Mouse (Mus musculus) liver, postnatal 0 days (tissue): ENCODE data around the gene Slc27a1. TPM values are rescaled to one million over a fixed set of nuclear protein-coding genes. Genes with fewer than 3 reads are reported as not detected.
A peak's percentile ranks its signal among the peaks of the same experiment; 100 is the strongest.

ENCODE experiments used
- ATAC-seq: fragments of 200-750 bp; cut with Nextera tagmentation; 2 replicates; pipeline ENCODE4 v1.8.0; 2017; ENCODE audit warnings: mild to moderate bottlenecking, moderate library complexity
- DNase-seq: peaks from one replicate; pipeline ENCODE4 v3.0.0-alpha.2; 2016
- H3K27ac ChIP-seq: fragments of 300-500 bp; sonication (generic); 2 replicates; pipeline ENCODE4 v1.5.1; 2014; ENCODE audit warnings: antibody characterized with exemption, moderate library complexity, mild to moderate bottlenecking, low read depth
- H3K27me3 ChIP-seq: fragments of 300-500 bp; sonication (generic); 2 replicates; pipeline ENCODE4 v1.6.1; 2014; ENCODE audit warnings: low read length, control low read depth, mixed read lengths; ENCODE audit not compliant: insufficient read depth
- H3K36me3 ChIP-seq: fragments of 300-500 bp; sonication (generic); replicated peaks from 2 replicates; pipeline ENCODE4 v1.6.1; 2014; ENCODE audit warnings: mild to moderate bottlenecking, control low read depth, low read length, moderate library complexity, mixed read lengths; ENCODE audit not compliant: insufficient read depth
- H3K4me1 ChIP-seq: fragments of 300-500 bp; sonication (generic); 2 replicates; pipeline ENCODE4 v1.6.1; 2014; ENCODE audit warnings: antibody characterized with exemption, mild to moderate bottlenecking, control low read depth; ENCODE audit not compliant: insufficient read depth
- H3K4me2 ChIP-seq: fragments of 300-500 bp; sonication (generic); 2 replicates; pipeline ENCODE4 v1.6.1; 2014; ENCODE audit warnings: low read depth, mild to moderate bottlenecking, low read length, moderate library complexity, mixed read lengths
- H3K4me3 ChIP-seq: fragments of 300-500 bp; sonication (generic); 2 replicates; pipeline ENCODE4 v1.5.1; 2014; ENCODE audit warnings: low read depth, low read length
- H3K9ac ChIP-seq: fragments of 300-500 bp; sonication (generic); replicated peaks from 2 replicates; pipeline ENCODE4 v1.6.1; 2014; ENCODE audit warnings: mild to moderate bottlenecking, moderate library complexity
- H3K9me3 ChIP-seq: fragments of 300-500 bp; sonication (generic); 2 replicates; pipeline ENCODE4 v1.6.1; 2016; ENCODE audit warnings: mild to moderate bottlenecking, control low read depth, low read length, mixed read lengths
- CTCF ChIP-seq: sonication (generic); IDR thresholded peaks from 2 replicates; pipeline ENCODE4 v1.5.1; 2016; ENCODE audit warnings: antibody characterized with exemption, low read depth
- EP300 ChIP-seq: IDR thresholded peaks from 2 replicates; pipeline ENCODE4 v1.6.1; 2016; ENCODE audit warnings: antibody characterized with exemption, low read depth, mild to moderate bottlenecking
- WGBS: fragments of 180-500 bp; shearing (Covaris S2); extraction: QIAGEN DNeasy Blood & Tissue Kit; methylation state at CpG from one replicate; pipeline ENCODE4 v1.1.7; 2014; ENCODE audit not compliant: insufficient replicate concordance; 5-methylcytosine and 5-hydroxymethylcytosine counted together
- polyA plus RNA-seq: library from polyadenylated mRNA; unstranded; fragments of >200 nt; fragmentation: Nextera tagmentation; extraction: Ambion mirVana; gene quantifications from 2 replicates; pipeline ENCODE4 v1.2.1, GENCODE M21; 2015

Gene Slc27a1
- polyA plus RNA-seq, 1 experiment from 2014 or later: 6.8 TPM

DNA sequence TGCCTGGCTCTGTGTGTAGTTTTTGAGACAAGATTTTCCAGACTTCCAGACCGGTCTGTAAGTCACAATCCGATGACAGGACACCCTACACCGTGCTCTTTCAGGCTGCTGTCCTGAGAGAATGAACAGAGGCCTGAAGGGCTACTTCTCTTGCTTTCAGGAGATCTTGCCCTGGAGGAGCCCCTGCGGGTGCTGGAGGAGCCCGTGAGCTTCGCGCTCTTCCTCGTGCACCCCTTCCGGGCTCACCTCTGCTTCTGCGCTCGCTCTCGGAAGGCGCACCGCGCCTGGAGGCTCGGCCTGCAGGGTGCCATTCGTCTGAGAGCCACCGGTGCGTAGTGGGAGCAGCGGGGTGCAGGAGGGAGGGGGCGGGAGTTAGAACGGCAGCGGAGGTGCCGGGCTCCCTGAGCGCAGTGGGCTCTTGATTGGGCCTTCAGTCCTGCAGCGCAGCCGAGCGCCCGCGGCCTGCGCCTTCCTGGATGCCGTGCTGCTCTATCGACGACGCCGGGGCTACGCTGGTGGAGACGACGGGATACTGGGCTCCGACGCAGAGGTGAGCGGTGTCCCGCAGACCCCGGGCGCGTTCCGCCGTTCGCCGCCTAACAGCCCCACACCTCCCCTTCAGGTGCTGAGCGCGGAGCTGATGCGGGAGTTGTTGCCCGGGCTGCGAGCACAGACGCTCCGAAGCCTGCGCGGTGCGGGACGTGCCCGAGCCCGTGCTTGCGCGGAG is 33.4 kb downstream of the Slc27a1 start:
- ATAC-seq (no peak), DNase-seq (no peak)
- Histone ChIP-seq H3K36me3 (peaks cover 5% of the 10 kb centered on the region; the same call in 1 of the 2 replicates), H3K9me3 (no peaks in the 10 kb centered on the region), H3K4me1 (peaks cover 14% of the 10 kb centered on the region), H3K4me2 (peak overlapping the region; percentile 52), H3K27ac (no peak overlapping the region), H3K9ac (no peak overlapping the region), H3K4me3 (peak overlapping the region; percentile 20), H3K27me3 (peaks cover 20% of the 10 kb centered on the region)
- 7% methylated on average over 62 of the region's 65 CpGs for WGBS
- TF ChIP-seq EP300 (no peak), CTCF (no peak)

DNA sequence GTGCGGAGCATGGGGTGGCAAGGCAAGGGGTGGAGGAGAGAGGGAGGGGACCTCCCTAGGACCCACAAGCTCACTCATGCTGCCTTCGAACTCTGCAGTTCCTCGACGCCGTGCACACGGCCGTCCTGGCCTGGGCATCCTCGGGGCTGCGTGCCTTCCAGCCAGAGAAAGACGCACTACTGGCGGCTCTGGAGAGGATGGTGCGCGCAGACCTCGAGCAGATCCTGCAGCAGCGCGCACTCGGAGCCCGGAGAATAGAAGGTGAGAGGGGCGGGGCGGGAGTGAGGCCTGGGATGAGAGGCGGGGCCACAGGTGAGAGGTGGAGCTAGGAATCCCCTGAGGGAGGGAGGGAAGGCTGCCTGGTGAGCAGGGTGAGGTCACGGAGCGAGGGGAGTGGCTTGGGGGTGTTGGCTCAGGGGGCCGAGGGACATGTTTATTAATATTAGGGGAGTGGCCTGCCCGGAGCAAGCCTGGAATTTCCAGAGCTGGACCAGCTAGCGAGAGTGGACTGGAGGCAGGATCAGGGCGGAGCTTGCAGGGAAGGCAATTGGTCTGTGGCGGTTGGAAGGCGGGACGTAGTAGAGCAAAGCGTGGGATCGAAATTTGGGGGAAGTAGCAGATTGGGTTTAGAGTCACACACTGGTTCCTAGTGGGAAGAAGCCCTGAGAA is 34.1 kb downstream of the Slc27a1 start:
- no peak overlapping the region for H3K27ac ChIP-seq
- peak overlapping the region; percentile 52 for H3K4me2 ChIP-seq
- ATAC-seq (peak; percentile 88), DNase-seq (peak; percentile 73)
- H3K27me3 ChIP-seq: peaks cover 20% of the 10 kb centered on the region
- no peak overlapping the region for H3K9ac ChIP-seq
- peaks cover 5% of the 10 kb centered on the region; the same call in 1 of the 2 replicates for H3K36me3 ChIP-seq
- H3K4me1 ChIP-seq: peaks cover 14% of the 10 kb centered on the region
- H3K4me3 ChIP-seq: peak overlapping the region; percentile 20
- no peaks in the 10 kb centered on the region for H3K9me3 ChIP-seq
- 8% methylated on average over 28 of the region's 32 CpGs for WGBS
- TF ChIP-seq EP300 (no peak), CTCF (no peak)

DNA sequence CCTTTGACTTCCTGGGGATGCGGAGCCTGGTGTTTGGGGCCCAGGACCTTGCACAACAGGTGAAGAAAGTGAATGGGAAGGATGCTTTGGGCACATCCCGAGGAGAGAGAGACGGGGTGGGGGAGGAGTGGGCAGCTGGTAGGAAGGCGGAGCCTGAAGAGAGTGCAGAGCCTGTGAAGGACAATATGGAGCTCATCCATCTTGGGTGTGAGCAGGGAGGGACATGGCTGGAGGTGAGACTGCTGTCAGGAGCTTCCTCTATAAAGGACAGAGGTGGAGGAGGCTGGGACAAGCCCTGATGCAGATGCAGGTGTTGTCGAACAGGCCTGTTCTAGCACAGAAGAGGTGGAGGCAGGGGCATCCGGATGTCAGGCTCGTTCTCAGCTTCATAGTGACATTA is 35.3 kb downstream of the Slc27a1 start:
- Histone ChIP-seq H3K27ac (no peak overlapping the region), H3K4me3 (no peak overlapping the region), H3K27me3 (peaks cover 20% of the 10 kb centered on the region), H3K9ac (no peak overlapping the region), H3K36me3 (peaks cover 5% of the 10 kb centered on the region; the same call in 1 of the 2 replicates), H3K4me1 (peaks cover 14% of the 10 kb centered on the region), H3K4me2 (no peak overlapping the region), H3K9me3 (no peaks in the 10 kb centered on the region)
- DNase-seq (no peak), ATAC-seq (no peak)
- TF ChIP-seq EP300 (no peak), CTCF (no peak)
- WGBS: 62% methylated on average over 7 of the region's 7 CpGs

DNA sequence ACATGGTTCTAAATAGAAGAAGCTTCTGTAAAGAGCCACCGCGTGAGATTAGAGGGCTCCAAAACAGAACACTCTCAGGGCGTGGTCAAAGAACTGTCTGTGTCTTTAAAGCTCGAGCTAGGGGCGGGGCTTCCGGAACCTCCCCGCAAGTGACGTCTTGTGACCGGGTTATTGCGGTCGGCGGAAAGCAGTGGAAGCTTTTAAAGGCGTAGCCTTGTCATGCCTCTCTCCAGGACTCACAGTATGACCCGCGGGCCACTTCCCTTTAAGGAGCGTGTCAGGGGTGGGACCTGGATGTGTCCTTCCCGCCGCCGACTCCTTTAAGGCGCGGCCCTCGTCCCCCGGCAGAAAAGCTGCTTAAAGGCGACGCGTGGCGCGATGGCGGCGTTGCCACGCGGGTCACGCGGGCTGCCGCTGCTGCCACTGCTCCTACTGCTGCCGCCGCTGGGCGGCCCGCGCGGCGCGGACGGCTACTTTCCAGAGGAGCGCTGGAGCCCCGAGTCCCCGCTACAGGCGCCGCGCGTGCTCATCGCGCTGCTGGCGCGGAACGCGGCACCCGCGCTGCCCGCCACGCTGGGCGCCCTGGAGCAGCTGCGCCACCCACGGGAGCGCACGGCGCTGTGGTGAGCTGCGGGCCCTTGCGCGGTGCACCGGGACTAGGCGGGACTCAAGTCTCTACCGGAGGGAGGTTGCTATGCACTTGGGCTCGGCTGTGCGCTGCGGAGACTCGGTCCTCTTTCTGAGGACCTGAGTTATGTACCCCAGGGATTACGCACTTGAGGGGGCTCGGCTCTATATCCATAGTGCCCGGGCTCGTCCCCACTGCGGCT is 42.4 kb downstream of the Slc27a1 start, which contains the start of gene Colgalt1:
Colgalt1 (plus strand) TSS at position 177 of the 830 bp plus-strand sequence.
- TF ChIP-seq EP300: peak; percentile 76
- TF ChIP-seq CTCF: no peak
- H3K9me3 ChIP-seq: no peaks in the 10 kb centered on the region

DNA sequence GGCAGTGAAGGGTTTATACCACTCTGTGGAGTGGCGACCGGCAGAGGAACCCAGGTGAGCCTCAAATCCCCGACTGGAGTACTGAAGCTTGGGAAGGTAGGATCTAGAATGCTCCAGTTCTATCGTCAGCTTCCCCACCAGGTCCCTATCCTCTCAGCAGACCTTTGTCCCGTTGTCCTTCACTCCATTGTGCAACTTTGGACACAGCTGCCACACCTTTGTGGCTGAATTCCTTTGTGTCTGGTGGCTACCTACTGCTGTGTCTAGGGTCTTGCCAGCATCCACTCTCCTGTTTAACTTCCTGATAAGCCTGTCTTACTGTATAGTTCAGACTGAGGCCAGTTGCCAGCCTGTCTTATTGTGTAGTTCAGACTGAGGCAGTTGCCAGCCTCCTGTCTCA is 43.5 kb downstream of the Slc27a1 start:
- Histone ChIP-seq H3K4me2 (peak overlapping the region; percentile 98), H3K36me3 (peaks cover 21% of the 10 kb centered on the region), H3K9me3 (no peaks in the 10 kb centered on the region), H3K27ac (peak overlapping the region; percentile 85), H3K9ac (peak overlapping the region; percentile 85), H3K4me3 (peak overlapping the region; percentile 92), H3K4me1 (peaks cover 22% of the 10 kb centered on the region), H3K27me3 (no peaks in the 10 kb centered on the region)
- ATAC-seq: no peak
- DNase-seq: no peak
- TF ChIP-seq EP300 (no peak), CTCF (no peak)
- WGBS: 29% methylated on average over 5 of the region's 5 CpGs

More for the DNA sequence above, 42.4 kb downstream of the Slc27a1 start, which contains the start of gene Colgalt1:
- Histone ChIP-seq H3K4me1 (peaks cover 22% of the 10 kb centered on the region), H3K36me3 (peaks cover 13% of the 10 kb centered on the region), H3K4me2 (peak within 1 kb of the TSS; percentile 98), H3K4me3 (peak within 1 kb of the TSS; percentile 92), H3K9ac (peak within 1 kb of the TSS; percentile 85), H3K27ac (peak within 1 kb of the TSS; percentile 85), H3K27me3 (no peaks in the 10 kb centered on the region)
- 3% methylated on average over 74 of the region's 82 CpGs for WGBS
- peak; percentile 99 for ATAC-seq
- DNase-seq: peak; percentile 97

DNA sequence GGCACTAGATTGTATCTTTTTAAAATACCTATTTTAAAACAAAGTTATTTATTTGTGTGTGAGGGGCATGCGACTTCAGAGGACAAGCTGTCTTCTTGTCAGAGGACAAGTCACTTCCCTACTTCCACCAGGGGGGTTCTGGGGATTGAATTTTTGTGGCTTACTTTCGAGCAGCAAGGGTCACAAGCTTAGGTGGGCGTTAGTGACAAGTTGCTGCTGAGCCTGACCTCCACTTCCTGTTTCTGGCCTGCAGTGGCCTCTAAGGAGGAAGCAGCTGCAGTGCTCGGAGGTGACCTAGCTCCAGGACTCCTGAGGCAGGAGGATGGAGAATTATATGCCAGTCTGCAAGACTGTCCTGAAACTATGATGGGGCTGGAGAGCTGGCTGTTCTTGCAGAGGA is 44.7 kb downstream of the Slc27a1 start:
- no peak overlapping the region for H3K9ac ChIP-seq
- H3K27ac ChIP-seq: peak overlapping the region; percentile 53
- peaks cover 34% of the 10 kb centered on the region for H3K36me3 ChIP-seq
- peak overlapping the region; percentile 16 for H3K4me2 ChIP-seq
- TF ChIP-seq CTCF: no peak
- TF ChIP-seq EP300: no peak
- peaks cover 22% of the 10 kb centered on the region for H3K4me1 ChIP-seq
- H3K27me3 ChIP-seq: no peaks in the 10 kb centered on the region
- no peak for DNase-seq
- no peak overlapping the region for H3K4me3 ChIP-seq
- no peak for ATAC-seq
- WGBS: 49% methylated on average over 4 of the region's 4 CpGs
- no peaks in the 10 kb centered on the region for H3K9me3 ChIP-seq
